Mouse (Mus musculus): ENCODE measurements around the gene Npb.

DNA sequence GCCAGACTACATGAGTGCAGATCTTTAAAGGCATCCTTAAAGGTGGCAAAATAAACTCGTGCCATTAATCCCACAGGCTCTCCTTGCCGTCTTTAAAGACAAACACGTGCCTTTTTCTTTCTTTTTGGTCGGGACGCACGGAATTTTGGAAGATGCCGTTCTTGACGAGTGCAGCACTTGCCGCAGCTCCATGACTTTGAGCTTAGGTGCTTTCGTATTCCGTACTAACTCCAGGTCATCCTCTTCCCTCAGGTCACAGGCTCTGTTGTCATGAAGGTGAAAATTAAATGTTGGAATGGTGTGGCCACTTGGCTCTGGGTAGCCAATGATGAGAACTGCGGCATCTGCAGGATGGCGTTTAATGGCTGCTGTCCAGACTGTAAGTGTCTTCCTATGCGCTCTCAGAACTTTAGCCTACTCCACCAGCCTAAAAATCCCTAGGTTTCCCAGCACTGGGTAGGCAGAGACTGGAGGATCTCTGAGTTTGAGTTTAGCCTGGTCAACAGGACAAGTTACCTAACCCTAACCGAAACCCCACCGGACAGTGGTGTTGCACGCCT lies 9.2 kb upstream of the Npb start:
- TF ChIP-seq POLR2A (IDR thresholded peaks at IDR 0.05; ENCODE audit: control insufficient read depth, extremely low read depth, insufficient read depth, low read length, poor library complexity) (no peak), CTCF (IDR thresholded peaks at IDR 0.05; ENCODE audit: borderline replicate concordance, control insufficient read depth, extremely low read depth, insufficient read depth, low read length, poor library complexity) (no peak)
